Mouse (Mus musculus) hindbrain, embryonic 12.5 days (tissue): ENCODE measurements at regions not wholly inside any gene's neighbourhood (a gene's known extent, or its start where the extent isn't known, plus 50 kb on each side); places are given as distances from the start of the nearest gene placed in this dataset.

Source experiments
- ATAC-seq: fragments of 200-750 bp; cut with Nextera tagmentation; 2 replicates; pipeline ENCODE4 v1.8.0; 2017; ENCODE audit warnings: moderate TSS enrichment; ENCODE audit not compliant: low FRiP score
- H3K27ac ChIP-seq: fragments of 300-500 bp; sonication (generic); 2 replicates; pipeline ENCODE4 v1.5.1; 2016; ENCODE audit warnings: mild to moderate bottlenecking
- H3K27me3 ChIP-seq: fragments of 300-500 bp; sonication (generic); 2 replicates; pipeline ENCODE4 v1.6.1; 2016; ENCODE audit warnings: mild to moderate bottlenecking
- H3K36me3 ChIP-seq: fragments of 300-500 bp; sonication (generic); 2 replicates; pipeline ENCODE4 v1.6.1; 2016; ENCODE audit warnings: mild to moderate bottlenecking
- H3K4me1 ChIP-seq: fragments of 300-500 bp; sonication (generic); 2 replicates; pipeline ENCODE4 v1.6.1; 2016
- H3K4me2 ChIP-seq: fragments of 300-500 bp; sonication (generic); replicated peaks from 2 replicates; pipeline ENCODE4 v1.6.1; 2016; ENCODE audit warnings: mild to moderate bottlenecking
- H3K4me3 ChIP-seq: fragments of 300-500 bp; sonication (generic); 2 replicates; pipeline ENCODE4 v1.5.1; 2016; ENCODE audit warnings: mild to moderate bottlenecking
- H3K9ac ChIP-seq: fragments of 300-500 bp; sonication (generic); 2 replicates; pipeline ENCODE4 v1.6.1; 2016; ENCODE audit warnings: mild to moderate bottlenecking, moderate library complexity
- H3K9me3 ChIP-seq: fragments of 300-500 bp; sonication (generic); replicated peaks from 2 replicates; pipeline ENCODE4 v1.6.1; 2016; ENCODE audit warnings: mild to moderate bottlenecking
- WGBS: fragments of 180-500 bp; shearing (Covaris S2); methylation state at CpG from one replicate; pipeline ENCODE4 v1.1.7; 2016; 5-methylcytosine and 5-hydroxymethylcytosine counted together

DNA sequence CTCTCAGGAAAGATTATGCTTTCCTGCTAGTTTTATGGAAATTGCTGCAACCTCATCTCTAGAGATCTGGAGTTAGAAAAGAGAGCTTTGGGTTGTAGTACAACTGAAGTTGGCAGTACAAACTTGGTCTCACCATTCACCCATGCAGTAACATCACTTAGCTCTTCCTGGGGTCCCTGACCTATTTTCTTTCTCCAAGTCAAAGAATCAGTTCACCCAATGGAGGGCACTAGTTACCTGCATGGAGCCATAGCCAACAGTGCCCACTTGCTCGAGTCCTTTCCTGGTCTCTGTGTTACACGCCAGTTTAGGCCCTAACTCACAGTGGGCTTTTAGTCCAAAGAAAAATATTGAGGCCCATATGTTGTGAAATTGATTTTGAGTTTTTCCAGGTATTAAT is 435.9 kb upstream of the Cited2 start:
- Histone ChIP-seq H3K9ac (no peak overlapping the region), H3K36me3 (no peaks in the 10 kb centered on the region), H3K9me3 (no peaks in the 10 kb centered on the region), H3K4me2 (no peak overlapping the region), H3K4me3 (no peak overlapping the region), H3K27ac (no peak overlapping the region), H3K27me3 (no peaks in the 10 kb centered on the region), H3K4me1 (peaks cover 5% of the 10 kb centered on the region)
- no peak for ATAC-seq
- 87% methylated on average over 2 of the region's 2 CpGs for whole genome bisulfite sequencing

DNA sequence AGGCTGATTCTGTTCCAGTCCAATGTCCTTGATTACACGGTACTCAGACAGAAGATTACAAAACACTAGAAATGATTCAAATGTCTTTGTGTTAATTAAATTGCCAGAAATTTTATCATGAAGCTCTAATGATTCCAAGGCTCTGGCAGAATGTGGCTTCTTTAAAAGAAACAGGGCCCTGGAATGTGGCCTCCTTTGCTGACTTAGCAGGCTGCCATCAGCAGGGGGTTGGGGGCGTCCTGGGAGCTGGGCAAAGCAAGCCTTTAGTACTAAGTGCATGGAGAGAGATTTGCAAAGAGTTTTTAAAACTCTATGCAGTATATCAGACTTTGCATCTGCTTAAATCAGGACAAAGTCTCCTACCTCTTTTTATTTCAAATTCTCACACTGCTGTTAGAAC is 434.8 kb upstream of the Cited2 start:
- Histone ChIP-seq H3K9me3 (no peaks in the 10 kb centered on the region), H3K36me3 (no peaks in the 10 kb centered on the region), H3K4me1 (peaks cover 5% of the 10 kb centered on the region), H3K4me2 (no peak overlapping the region), H3K4me3 (no peak overlapping the region), H3K27me3 (no peaks in the 10 kb centered on the region), H3K27ac (no peak overlapping the region), H3K9ac (no peak overlapping the region)
- no peak for ATAC-seq
- 28% methylated on average over 2 of the region's 2 CpGs for WGBS

DNA sequence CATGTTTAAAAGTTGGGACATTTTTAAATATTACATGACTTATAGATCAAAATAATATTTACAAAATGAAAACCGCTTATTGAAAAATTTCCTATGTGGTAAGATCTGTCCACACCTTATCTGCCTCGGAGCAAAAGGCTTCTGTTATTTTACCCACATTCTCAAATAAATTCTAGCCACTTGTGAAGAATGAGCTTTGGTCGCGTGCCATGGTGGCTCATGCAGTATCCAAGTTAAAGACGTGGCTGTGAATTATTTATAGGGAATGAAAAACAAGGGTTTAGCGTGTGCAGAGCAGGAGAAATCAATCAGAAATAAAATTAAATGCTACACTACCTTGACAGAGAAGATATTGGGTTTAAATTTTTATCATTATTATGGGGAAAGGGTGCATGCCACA is 430.7 kb upstream of the Cited2 start:
- Histone ChIP-seq H3K27ac (no peak overlapping the region), H3K27me3 (no peaks in the 10 kb centered on the region), H3K36me3 (no peaks in the 10 kb centered on the region), H3K4me3 (no peak overlapping the region), H3K9ac (no peak overlapping the region), H3K4me1 (peaks cover 5% of the 10 kb centered on the region), H3K9me3 (no peaks in the 10 kb centered on the region), H3K4me2 (no peak overlapping the region)
- WGBS = 84% methylated on average over 6 of the region's 6 CpGs
- no peak for ATAC-seq

DNA sequence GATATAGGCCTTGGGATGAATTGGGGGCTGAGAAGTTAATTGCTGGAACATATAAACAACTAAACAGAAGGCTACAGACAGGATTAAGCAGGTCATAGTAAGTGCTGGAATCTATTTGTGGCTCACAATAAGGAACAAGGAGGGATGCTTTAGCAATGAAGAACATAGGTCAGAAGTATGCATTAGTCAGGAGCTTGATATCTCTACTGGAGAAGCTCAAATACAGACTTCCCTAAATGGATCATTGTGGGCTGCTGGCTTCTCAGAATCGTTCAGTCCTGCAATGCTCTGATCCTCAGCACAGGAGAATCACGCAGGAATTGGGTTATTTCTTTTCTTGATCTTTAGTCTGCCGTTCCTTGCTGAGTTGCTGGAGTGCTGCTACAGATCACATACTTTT is 428.6 kb upstream of the Cited2 start:
- H3K9me3 ChIP-seq = no peaks in the 10 kb centered on the region
- no peak overlapping the region for H3K9ac ChIP-seq
- no peaks in the 10 kb centered on the region for H3K36me3 ChIP-seq
- H3K4me2 ChIP-seq = no peak overlapping the region
- 83% methylated on average over 3 of the region's 3 CpGs for WGBS
- ATAC-seq = no peak
- H3K27ac ChIP-seq = no peak overlapping the region
- no peak overlapping the region for H3K4me3 ChIP-seq
- no peaks in the 10 kb centered on the region for H3K4me1 ChIP-seq
- no peaks in the 10 kb centered on the region for H3K27me3 ChIP-seq

DNA sequence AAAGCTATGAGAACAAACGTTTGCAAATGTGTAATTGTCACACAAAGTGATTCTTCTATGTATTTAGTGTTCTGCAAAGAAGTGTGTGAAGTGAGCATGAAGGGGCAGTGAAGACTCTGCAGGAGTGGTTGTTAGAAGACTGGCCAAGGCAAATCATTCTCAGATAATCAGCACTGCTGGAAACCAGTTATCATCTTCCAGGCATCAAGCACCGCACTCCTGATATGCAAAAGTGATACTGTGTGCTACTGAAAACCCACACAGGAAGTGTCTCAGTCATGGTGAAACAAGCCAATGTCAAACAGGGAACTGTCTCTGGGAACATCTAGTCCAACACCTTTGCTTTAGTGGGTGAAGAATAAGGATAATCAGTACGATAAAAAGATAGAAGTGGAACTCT is 427.9 kb upstream of the Cited2 start:
- no peaks in the 10 kb centered on the region for H3K27me3 ChIP-seq
- WGBS = 89% methylated on average over 3 of the region's 3 CpGs
- H3K9ac ChIP-seq = no peak overlapping the region
- ATAC-seq = no peak
- H3K36me3 ChIP-seq = no peaks in the 10 kb centered on the region
- no peaks in the 10 kb centered on the region for H3K4me1 ChIP-seq
- no peaks in the 10 kb centered on the region for H3K9me3 ChIP-seq
- H3K27ac ChIP-seq = no peak overlapping the region
- no peak overlapping the region for H3K4me2 ChIP-seq
- no peak overlapping the region for H3K4me3 ChIP-seq

DNA sequence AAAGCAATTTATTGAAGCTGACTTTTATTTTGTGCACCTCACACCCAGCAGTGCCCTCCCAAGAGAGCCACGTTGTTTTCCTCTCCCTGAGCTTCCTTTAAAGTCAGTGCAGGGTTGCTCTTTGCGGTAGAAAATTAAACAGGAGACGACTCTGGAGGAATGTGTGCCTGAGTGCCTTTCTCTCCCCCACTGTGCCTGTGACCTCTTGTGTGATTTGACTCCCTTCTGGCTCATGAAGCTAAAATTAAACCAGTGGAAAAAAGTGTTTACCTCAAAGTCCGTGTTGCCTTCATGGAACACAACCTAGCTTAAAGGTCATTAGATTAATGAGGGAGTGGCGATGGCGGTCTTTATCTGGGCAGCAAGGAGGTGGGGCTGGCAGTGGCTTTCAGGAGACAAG is 423.4 kb upstream of the Cited2 start:
- H3K4me3 ChIP-seq = no peak overlapping the region
- H3K4me1 ChIP-seq = no peaks in the 10 kb centered on the region
- no peaks in the 10 kb centered on the region for H3K9me3 ChIP-seq
- H3K27me3 ChIP-seq = no peaks in the 10 kb centered on the region
- H3K27ac ChIP-seq = no peak overlapping the region
- H3K36me3 ChIP-seq = no peaks in the 10 kb centered on the region
- 32% methylated on average over 6 of the region's 6 CpGs for WGBS
- H3K4me2 ChIP-seq = no peak overlapping the region
- H3K9ac ChIP-seq = no peak overlapping the region
- ATAC-seq = no peak

DNA sequence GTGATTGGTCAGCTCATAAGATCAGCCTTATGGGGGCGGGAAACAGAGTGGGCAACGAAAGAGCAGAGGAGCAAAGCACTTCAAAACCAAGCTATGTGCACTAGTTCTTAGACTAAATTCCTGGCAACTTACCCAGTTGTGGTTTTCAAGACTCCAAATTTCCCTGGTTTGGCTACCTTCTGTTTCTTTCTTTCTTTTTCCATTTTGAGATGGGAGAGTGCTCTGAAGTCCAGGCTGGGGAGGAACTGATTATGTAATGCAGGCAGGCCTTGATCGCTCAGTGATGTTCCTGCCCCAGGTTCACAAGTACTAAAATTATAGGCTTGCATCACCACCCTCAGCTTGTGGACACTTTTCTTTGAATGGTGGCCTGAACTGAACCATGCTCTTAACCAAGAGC is 396.3 kb upstream of the Cited2 start:
- no peak overlapping the region for H3K9ac ChIP-seq
- ATAC-seq = no peak
- H3K27me3 ChIP-seq = no peaks in the 10 kb centered on the region
- no peak overlapping the region for H3K4me2 ChIP-seq
- H3K4me3 ChIP-seq = no peak overlapping the region
- H3K36me3 ChIP-seq = no peaks in the 10 kb centered on the region
- no peaks in the 10 kb centered on the region for H3K9me3 ChIP-seq
- WGBS = 90% methylated on average over 3 of the region's 3 CpGs
- no peak overlapping the region for H3K27ac ChIP-seq
- peaks cover 13% of the 10 kb centered on the region for H3K4me1 ChIP-seq

DNA sequence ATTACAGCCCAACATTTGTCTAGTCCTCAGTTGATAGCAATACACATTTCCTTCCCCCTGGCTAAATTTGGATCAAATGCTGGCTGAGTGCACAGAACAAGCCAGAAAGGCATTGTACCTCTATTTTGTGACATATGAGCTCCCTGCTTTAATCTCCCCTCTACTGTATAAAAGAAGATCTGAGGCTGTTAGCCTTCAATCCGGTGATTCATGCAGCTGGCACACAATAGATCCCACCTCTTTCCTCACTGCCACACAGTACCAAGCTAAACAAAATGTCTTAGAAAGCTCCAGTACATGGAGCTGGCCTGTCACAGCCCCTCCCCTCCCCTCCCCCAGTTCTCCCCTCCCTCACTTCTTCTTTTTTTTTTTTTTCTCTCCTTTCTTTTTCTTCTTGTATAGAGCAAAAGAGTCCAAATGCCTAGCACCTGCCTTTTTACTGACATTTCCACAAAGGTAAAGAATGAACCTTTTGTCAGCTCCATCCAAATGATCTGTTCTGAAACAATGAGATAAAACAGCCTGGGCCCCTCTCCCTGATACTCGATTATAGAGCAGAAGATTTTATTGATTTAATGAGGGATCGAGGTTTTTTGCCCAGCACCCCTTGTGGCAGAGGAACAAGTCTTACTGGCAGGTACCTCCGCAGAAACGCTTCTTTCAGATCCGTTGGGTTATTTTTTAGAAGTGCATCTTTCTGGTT is 392.0 kb upstream of the Cited2 start:
- peak overlapping the region; percentile 92 for H3K27ac ChIP-seq
- ATAC-seq = peak; percentile 69
- H3K4me3 ChIP-seq = peak overlapping the region; percentile 32
- peaks cover 36% of the 10 kb centered on the region for H3K4me1 ChIP-seq
- no peaks in the 10 kb centered on the region for H3K27me3 ChIP-seq
- WGBS = 6% methylated on average over 6 of the region's 6 CpGs
- H3K36me3 ChIP-seq = no peaks in the 10 kb centered on the region
- H3K4me2 ChIP-seq = peak overlapping the region; percentile 58
- peak overlapping the region; percentile 49 for H3K9ac ChIP-seq
- H3K9me3 ChIP-seq = no peaks in the 10 kb centered on the region

DNA sequence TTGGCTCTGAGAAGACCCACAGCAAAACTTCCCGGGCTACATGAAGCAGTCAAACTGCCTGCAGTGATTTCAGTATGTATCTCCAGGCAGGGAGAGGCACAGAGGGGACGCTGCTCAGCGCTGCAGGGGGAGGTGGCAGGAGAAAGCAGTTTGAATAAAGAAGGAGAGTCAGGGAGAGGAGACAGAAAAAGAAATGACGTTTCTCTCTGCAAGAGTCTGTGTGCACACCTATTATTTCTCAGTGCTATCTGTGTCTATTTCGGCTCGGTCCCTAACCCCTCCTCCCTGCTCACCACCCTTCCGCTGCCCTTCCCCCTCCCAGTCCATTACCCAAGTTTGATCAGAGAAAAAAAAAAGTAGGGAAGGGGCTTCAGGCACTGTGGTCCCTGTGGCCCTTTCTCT is 391.4 kb upstream of the Cited2 start:
- peaks cover 36% of the 10 kb centered on the region for H3K4me1 ChIP-seq
- H3K4me3 ChIP-seq = peak overlapping the region; percentile 32
- H3K27me3 ChIP-seq = no peaks in the 10 kb centered on the region
- peak; percentile 71 for ATAC-seq
- WGBS = 0% methylated on average over 6 of the region's 7 CpGs
- H3K9me3 ChIP-seq = no peaks in the 10 kb centered on the region
- H3K9ac ChIP-seq = peak overlapping the region; percentile 49
- H3K36me3 ChIP-seq = no peaks in the 10 kb centered on the region
- peak overlapping the region; percentile 92 for H3K27ac ChIP-seq
- peak overlapping the region; percentile 58 for H3K4me2 ChIP-seq

DNA sequence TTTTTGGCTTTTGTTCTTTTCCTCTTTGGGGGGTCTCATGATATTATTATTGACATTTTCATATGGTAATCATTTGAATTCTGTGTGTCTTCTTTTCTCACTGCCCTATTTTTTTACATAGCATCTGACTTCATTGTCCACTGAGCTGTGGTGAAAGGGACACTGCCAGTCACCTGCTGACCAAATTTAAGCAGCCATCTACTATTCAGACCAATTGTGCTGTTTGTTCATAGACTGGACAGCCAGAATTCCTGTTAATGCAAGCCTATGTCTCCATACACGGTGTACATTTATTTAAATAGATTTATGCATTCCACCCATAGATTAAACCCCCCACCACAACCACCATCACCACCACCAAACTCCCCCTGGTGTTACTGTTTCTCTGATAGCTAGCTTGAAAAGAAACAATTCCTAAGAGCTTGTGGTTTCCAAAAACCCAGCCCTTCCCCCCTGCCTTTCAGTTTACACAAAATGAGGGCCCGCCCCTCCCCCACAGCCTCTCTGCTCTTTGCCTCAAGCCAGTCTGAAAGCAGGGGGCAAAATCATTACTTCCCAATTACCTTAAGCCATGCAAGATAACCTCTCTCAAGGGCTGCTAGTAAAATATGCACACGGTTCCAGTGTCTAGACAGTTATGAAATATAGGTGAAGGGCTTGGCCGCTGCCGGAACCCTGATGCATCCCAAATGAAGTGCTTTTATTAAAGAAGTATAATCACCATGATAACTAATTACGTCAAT is 390.8 kb upstream of the Cited2 start:
- WGBS = 20% methylated on average over 6 of the region's 6 CpGs
- H3K4me1 ChIP-seq = peaks cover 36% of the 10 kb centered on the region
- H3K36me3 ChIP-seq = no peaks in the 10 kb centered on the region
- H3K4me2 ChIP-seq = peak overlapping the region; percentile 58
- H3K27me3 ChIP-seq = no peaks in the 10 kb centered on the region
- peak overlapping the region; percentile 92 for H3K27ac ChIP-seq
- H3K9me3 ChIP-seq = no peaks in the 10 kb centered on the region
- H3K4me3 ChIP-seq = 0 out of 2 replicates have a peak overlapping the region, but pooled peaks have one; percentile 32
- H3K9ac ChIP-seq = peak overlapping the region; percentile 49; the same call in 1 of the 2 replicates
- ATAC-seq = peak; percentile 70

DNA sequence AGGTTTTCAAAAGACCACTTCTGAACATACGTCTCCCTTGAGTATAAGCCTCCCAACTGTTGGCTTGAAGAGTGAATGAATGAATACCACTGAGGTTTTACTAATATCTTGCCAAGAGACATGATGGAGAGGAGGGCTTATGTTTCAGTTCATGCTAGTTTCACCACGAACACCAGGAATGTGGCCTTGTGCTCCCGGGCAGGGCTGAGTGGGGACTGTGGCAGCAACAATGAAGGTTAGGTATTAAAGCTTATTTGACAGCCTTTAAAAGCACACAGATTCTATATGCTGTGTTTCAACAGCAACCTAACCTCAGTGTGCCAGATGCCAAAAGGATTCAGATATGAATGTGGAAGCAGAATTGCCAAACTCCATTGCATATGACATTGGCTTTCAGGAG is 390.0 kb upstream of the Cited2 start:
- H3K9me3 ChIP-seq = no peaks in the 10 kb centered on the region
- 23% methylated on average over 3 of the region's 3 CpGs for WGBS
- no peaks in the 10 kb centered on the region for H3K27me3 ChIP-seq
- no peaks in the 10 kb centered on the region for H3K36me3 ChIP-seq
- no peak for ATAC-seq
- H3K4me1 ChIP-seq = peaks cover 36% of the 10 kb centered on the region
- H3K4me2 ChIP-seq = no peak overlapping the region
- no peak overlapping the region for H3K4me3 ChIP-seq
- peak overlapping the region; percentile 92 for H3K27ac ChIP-seq
- H3K9ac ChIP-seq = no peak overlapping the region

DNA sequence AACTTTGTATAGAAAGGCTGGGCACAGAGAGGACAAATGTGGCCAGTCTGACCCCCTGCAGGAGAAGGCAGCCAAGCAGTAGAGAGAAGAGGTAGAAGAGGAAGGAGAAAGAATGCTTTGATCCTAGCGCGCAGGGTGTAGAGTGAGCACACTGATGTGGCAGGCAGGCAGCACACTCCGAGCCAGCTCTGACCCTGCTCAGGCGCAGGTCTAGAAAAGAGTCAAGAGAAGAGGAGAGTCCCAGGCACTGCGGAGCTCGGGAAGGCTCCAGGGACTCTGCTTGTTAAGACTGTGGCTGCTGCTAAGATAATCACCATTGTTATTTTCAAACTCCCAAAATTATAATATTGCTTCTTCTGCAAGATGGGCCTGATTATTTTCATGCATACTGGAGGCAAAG is 389.3 kb upstream of the Cited2 start:
- 2% methylated on average over 6 of the region's 6 CpGs for WGBS
- H3K4me3 ChIP-seq = no peak overlapping the region
- no peaks in the 10 kb centered on the region for H3K36me3 ChIP-seq
- ATAC-seq = no peak
- H3K4me2 ChIP-seq = 0 out of 2 replicates have a peak overlapping the region, but pooled peaks have one; percentile 13
- no peaks in the 10 kb centered on the region for H3K9me3 ChIP-seq
- H3K27me3 ChIP-seq = no peaks in the 10 kb centered on the region
- peak overlapping the region; percentile 17; the same call in 1 of the 2 replicates for H3K27ac ChIP-seq
- no peak overlapping the region for H3K9ac ChIP-seq
- H3K4me1 ChIP-seq = peaks cover 36% of the 10 kb centered on the region

DNA sequence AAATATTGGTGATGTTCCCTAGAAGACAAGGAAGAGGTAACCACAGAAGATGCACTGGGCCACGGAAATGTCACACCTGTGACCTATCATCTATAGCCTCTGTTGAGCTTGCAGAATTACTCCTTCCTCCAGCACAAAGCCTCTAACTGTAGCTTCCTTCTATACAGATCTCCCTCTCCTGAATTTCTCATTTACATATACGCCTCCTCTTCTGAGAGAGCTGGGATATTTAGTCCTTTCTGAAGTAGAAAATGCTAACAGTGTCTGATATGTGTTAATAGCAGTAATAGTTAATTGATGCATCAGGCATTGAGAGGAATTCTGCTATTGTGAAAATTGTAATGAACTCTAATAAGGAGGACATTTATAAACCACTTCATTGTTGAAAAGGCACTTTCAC is 385.8 kb upstream of the Cited2 start:
- WGBS = 89% methylated on average over 2 of the region's 2 CpGs
- Histone ChIP-seq H3K36me3 (no peaks in the 10 kb centered on the region), H3K9ac (no peak overlapping the region), H3K4me1 (peaks cover 18% of the 10 kb centered on the region), H3K4me3 (no peak overlapping the region), H3K4me2 (no peak overlapping the region), H3K27me3 (no peaks in the 10 kb centered on the region), H3K9me3 (no peaks in the 10 kb centered on the region), H3K27ac (no peak overlapping the region)
- no peak for ATAC-seq
